Mouse (Mus musculus) hindbrain, embryonic 15.5 days (tissue): ENCODE measurements around the gene Gpx3. TPM values are rescaled to one million over a fixed set of nuclear protein-coding genes. Genes with fewer than 3 reads are reported as not detected.

Experiments
- ATAC-seq: fragments of 200-750 bp; cut with Nextera tagmentation; 2 replicates; pipeline ENCODE4 v1.8.0; 2017; ENCODE audit warnings: low read depth, moderate number of reproducible peaks, moderate TSS enrichment; ENCODE audit not compliant: low FRiP score
- H3K27ac ChIP-seq: fragments of 300-500 bp; sonication (generic); replicated peaks from 2 replicates; pipeline ENCODE4 v1.5.1; 2015; ENCODE audit warnings: mild to moderate bottlenecking, inconsistent platforms
- H3K27me3 ChIP-seq: fragments of 300-500 bp; sonication (generic); 2 replicates; pipeline ENCODE4 v1.6.1; 2015; ENCODE audit warnings: control low read depth, inconsistent platforms
- H3K36me3 ChIP-seq: fragments of 300-500 bp; sonication (generic); 2 replicates; pipeline ENCODE4 v1.6.1; 2015; ENCODE audit warnings: control low read depth, inconsistent platforms
- H3K4me1 ChIP-seq: fragments of 300-500 bp; sonication (generic); replicated peaks from 2 replicates; pipeline ENCODE4 v1.6.1; 2015; ENCODE audit warnings: control low read depth, inconsistent platforms
- H3K4me2 ChIP-seq: fragments of 300-500 bp; sonication (generic); 2 replicates; pipeline ENCODE4 v1.6.1; 2015; ENCODE audit warnings: moderate library complexity, mild to moderate bottlenecking, inconsistent platforms
- H3K4me3 ChIP-seq: fragments of 300-500 bp; sonication (generic); 2 replicates; pipeline ENCODE4 v1.5.1; 2015; ENCODE audit warnings: mild to moderate bottlenecking, inconsistent platforms
- H3K9ac ChIP-seq: fragments of 300-500 bp; sonication (generic); 2 replicates; pipeline ENCODE4 v1.6.1; 2015; ENCODE audit warnings: inconsistent platforms
- H3K9me3 ChIP-seq: fragments of 300-500 bp; sonication (generic); 2 replicates; pipeline ENCODE4 v1.6.1; 2016; ENCODE audit warnings: control low read depth, inconsistent platforms
- WGBS: fragments of 180-500 bp; shearing (Covaris S2); methylation state at CpG from one replicate; pipeline ENCODE4 v1.1.7; 2015; 5-methylcytosine and 5-hydroxymethylcytosine counted together
- polyA plus RNA-seq: library from polyadenylated mRNA; unstranded; fragments of >200 nt; fragmentation: Nextera tagmentation; extraction: Ambion mirVana; gene quantifications from 2 replicates; pipeline ENCODE4 v1.2.1, GENCODE M21; 2015

The Gpx3 gene
- polyA plus RNA-seq, 1 experiment from 2014 or later: 63.5 TPM

DNA sequence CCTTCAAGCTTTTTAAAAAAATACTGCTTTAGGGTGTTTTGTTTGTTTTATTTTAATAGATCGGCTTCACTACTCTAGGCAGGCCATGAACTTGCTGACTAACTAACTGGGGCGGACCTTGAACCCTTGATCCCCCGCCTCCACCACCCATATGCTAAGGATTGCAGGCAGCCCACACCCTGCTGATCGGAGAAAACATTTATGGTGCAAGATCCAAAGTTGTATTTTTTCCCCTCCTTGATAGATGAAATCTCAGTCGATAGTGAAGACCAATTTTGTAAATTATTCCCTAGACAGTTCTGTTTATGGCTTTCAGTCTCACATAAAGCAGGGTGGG, 35.2 kb upstream of the Gpx3 start:
- WGBS: 2% methylated on average over 5 of the region's 5 CpGs
- Histone ChIP-seq H3K36me3 (peaks cover 24% of the 10 kb centered on the region), H3K27me3 (no peaks in the 10 kb centered on the region), H3K4me3 (peak overlapping the region; percentile 87), H3K4me2 (peak overlapping the region; percentile 69), H3K9me3 (no peaks in the 10 kb centered on the region), H3K27ac (peak overlapping the region; percentile 90), H3K4me1 (peaks cover 36% of the 10 kb centered on the region), H3K9ac (peak overlapping the region; percentile 98)
- ATAC-seq: peak; percentile 40; the same call in 1 of the 2 replicates

DNA sequence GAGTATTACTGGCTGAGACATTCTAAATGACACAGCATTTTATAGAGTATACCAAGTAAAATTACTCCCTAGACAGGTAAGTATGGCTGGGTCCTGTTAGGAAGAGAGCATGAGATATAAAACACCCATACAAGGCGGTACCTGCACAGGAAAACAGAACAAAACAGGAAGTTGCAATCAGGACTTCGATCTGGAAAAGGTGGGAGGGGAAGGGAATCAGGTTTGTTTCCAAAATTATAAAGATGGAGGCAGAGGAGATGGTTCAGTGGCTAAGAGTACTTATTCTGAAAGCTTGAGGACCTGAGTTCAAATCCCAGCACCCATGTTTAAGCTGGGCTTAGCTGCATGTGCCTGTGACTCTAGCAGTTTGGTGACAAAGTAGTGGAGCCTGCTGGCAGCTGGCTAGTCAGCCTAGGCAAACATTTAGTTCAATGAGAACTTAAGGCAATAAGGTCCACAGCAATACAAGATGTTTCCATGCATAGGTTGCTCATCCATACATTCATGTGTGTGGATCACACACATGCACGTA, 34.3 kb upstream of the Gpx3 start:
- H3K36me3 ChIP-seq: peaks cover 32% of the 10 kb centered on the region
- peak overlapping the region; percentile 69 for H3K4me2 ChIP-seq
- no peaks in the 10 kb centered on the region for H3K9me3 ChIP-seq
- no peak for ATAC-seq
- peak overlapping the region; percentile 87 for H3K4me3 ChIP-seq
- H3K4me1 ChIP-seq: peaks cover 36% of the 10 kb centered on the region
- 87% methylated on average over 3 of the region's 3 CpGs for WGBS
- no peak overlapping the region for H3K9ac ChIP-seq
- no peak overlapping the region for H3K27ac ChIP-seq
- H3K27me3 ChIP-seq: no peaks in the 10 kb centered on the region

DNA sequence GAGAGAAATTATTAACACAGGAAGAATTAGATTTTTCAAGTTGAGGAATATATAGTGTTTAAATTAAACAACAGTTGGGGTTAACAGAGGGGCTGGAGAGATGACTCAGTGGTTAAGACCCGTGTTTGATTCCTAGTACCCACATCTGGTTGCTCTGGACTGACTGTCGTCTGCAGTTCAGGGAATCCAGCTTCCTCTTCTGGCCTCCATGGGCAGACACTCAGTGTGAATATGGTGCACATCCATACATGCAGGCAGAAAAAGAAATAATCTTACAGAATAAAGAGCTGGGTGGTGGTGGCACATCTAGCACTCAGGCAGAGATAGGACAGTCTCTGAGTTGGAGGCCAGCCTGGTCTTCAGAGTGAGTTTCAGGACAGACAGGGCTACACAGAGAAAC, 33.8 kb upstream of the Gpx3 start:
- peak overlapping the region; percentile 69 for H3K4me2 ChIP-seq
- peaks cover 34% of the 10 kb centered on the region for H3K36me3 ChIP-seq
- peaks cover 33% of the 10 kb centered on the region for H3K4me1 ChIP-seq
- 78% methylated on average over 2 of the region's 2 CpGs for WGBS
- no peaks in the 10 kb centered on the region for H3K27me3 ChIP-seq
- no peak overlapping the region; the same call in 1 of the 2 replicates for H3K4me3 ChIP-seq
- no peak for ATAC-seq
- H3K27ac ChIP-seq: no peak overlapping the region
- no peak overlapping the region for H3K9ac ChIP-seq
- no peaks in the 10 kb centered on the region for H3K9me3 ChIP-seq

DNA sequence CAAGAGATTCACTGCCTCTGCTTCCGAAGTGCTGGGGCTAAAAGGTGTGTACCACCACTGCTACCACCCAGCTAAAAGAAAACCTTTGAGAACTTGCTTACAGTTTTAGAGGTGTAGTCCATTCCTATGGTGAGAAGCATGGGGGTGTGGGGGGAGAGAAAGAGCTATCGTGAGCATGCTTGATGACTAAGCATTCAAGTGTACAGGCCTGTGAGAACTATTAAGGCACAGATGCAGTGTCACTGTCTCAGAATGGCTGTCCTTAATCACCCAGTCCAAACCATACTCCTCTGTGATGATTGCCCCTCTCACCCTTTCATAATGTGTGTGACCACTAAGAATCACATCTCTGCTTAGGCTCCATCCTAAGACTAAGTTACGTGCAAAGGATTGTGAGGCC, 32.9 kb upstream of the Gpx3 start:
- Histone ChIP-seq H3K27ac (no peak overlapping the region), H3K27me3 (no peaks in the 10 kb centered on the region), H3K9me3 (no peaks in the 10 kb centered on the region), H3K4me2 (0 out of 2 replicates have a peak overlapping the region, but pooled peaks have one; percentile 69), H3K36me3 (peaks cover 43% of the 10 kb centered on the region), H3K4me1 (peaks cover 33% of the 10 kb centered on the region), H3K4me3 (no peak overlapping the region), H3K9ac (no peak overlapping the region)
- no peak for ATAC-seq
- 69% methylated on average over 3 of the region's 3 CpGs for WGBS

DNA sequence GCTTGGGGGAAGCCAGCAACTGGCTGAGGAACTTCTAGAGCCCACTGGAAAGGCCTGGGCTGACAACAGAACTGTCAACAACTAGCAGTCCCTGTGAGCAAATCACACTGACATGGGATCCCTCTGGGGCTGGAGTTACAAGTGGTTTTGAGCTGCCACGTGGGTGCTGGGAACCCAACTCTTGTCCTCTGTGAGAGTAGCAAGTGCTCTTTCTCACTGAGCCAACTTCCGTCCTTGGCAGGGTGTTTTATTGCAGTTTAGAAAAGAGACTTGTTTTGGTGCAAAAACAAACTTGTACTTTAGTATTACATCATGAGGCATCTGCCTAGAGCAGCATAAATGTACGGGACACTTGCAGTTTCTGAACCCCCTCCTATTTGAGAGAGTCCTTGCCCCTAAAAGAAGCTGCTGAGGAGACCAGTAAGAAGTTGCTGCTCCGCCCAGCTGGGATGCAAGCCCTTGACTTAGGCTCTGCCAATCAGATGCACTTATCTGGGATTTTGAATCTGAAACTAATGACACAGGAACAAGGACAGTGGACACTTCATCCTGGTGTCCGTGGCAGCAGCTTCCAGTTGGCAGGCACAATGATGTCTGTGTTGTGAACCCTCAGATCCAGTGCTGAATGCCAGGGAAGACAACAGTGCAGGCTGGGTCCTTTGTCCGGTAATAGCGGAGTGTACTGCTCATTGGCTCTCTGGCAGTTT, 30.3 kb upstream of the Gpx3 start:
- no peaks in the 10 kb centered on the region for H3K27me3 ChIP-seq
- H3K27ac ChIP-seq: no peak overlapping the region
- H3K9ac ChIP-seq: no peak overlapping the region
- peaks cover 26% of the 10 kb centered on the region for H3K4me1 ChIP-seq
- peaks cover 44% of the 10 kb centered on the region for H3K36me3 ChIP-seq
- 68% methylated on average over 7 of the region's 7 CpGs for WGBS
- no peak overlapping the region for H3K4me3 ChIP-seq
- peak; percentile 31; the same call in 1 of the 2 replicates for ATAC-seq
- H3K9me3 ChIP-seq: no peaks in the 10 kb centered on the region
- H3K4me2 ChIP-seq: no peak overlapping the region

DNA sequence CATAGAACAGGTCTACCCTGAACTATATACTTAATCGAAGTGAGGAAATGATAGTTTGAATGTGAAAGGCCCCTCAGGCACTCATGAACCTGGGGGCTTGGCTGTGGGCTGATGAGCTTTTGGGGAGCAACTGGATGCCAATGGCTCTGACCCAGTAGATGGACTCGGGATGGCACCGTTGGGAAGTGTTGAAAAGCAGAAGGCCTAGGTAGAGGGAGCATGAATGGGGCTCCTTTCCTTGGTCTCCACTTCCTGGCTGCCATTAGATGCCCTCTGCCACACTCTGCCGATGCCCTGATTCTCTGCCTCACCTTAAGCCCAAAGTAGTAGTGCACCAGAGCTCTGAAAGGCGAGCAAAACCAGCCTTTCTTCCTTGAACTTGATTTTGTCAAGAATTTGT, 26.2 kb upstream of the Gpx3 start:
- Histone ChIP-seq H3K4me1 (0 out of 2 replicates have a peak, but pooled peaks cover 3% of the 10 kb centered on the region), H3K36me3 (peaks cover 31% of the 10 kb centered on the region), H3K9me3 (no peaks in the 10 kb centered on the region), H3K27ac (no peak overlapping the region), H3K9ac (no peak overlapping the region), H3K4me2 (no peak overlapping the region), H3K27me3 (no peaks in the 10 kb centered on the region), H3K4me3 (no peak overlapping the region)
- WGBS: 95% methylated on average over 5 of the region's 5 CpGs
- ATAC-seq: no peak

DNA sequence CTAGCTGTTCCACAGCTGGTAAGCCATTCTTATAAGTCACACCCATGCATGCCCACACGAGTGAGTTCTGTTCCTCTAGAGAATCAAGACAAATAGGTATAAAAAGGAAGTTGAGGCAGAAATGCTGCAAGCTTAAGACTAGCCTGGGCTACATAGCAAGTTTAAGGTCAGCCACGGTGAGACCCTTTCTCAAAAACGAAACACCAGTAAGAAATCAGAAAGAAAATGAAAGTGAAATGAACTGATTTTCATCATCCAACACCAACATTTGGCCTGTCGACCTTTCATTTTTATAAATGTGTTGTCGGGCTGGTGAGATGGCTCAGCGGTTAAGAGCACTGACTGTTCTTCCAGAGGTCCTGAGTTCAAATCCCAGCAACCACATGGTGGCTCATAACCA, 23.4 kb upstream of the Gpx3 start:
- Histone ChIP-seq H3K9me3 (no peaks in the 10 kb centered on the region), H3K27me3 (0 out of 2 replicates have a peak, but pooled peaks cover 3% of the 10 kb centered on the region), H3K4me2 (no peak overlapping the region), H3K4me1 (0 out of 2 replicates have a peak, but pooled peaks cover 6% of the 10 kb centered on the region), H3K27ac (no peak overlapping the region), H3K4me3 (no peak overlapping the region), H3K9ac (no peak overlapping the region), H3K36me3 (peaks cover 6% of the 10 kb centered on the region)
- no peak for ATAC-seq
- WGBS: 80% methylated on average over 6 of the region's 6 CpGs

DNA sequence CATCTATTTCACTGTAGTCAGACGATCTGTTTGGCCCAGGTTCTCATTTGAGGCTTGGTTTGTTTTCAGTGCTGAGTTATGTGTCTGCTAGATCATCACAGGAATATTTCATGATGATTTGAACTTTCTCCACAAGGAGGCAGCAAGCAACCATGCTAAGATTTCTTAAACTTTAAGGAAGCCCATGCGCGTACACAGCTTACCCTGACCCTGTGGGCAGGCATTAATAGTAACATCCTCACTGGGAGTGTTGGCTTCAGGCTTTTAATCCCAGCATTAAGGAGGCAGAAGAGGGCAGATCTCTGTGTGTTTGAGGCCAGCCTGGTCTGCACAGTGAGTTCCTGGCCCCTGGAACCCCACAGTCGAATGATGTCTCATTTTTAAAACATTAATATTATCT, 22.8 kb upstream of the Gpx3 start:
- H3K9me3 ChIP-seq: no peaks in the 10 kb centered on the region
- peak; percentile 69 for ATAC-seq

DNA sequence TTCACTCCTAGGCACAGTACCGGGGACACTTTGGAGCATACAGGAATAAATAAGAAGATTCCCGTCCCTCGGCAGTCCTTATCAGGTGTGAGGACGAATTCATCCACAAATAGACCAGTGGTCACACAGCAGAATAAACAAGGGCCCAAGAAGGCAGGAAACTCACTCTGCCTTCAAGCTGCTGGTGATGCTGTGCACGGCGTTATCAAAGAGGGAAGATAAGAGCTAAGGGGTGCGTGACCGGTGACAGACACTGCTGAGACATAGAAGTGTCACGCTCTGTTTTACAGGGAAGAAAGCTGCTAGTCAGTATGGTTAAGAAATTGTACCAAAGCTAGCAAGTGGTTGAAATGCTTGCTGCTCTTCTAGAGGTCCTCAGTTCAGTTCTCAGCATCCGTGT, 22.3 kb upstream of the Gpx3 start:
- Histone ChIP-seq H3K4me2 (no peak overlapping the region), H3K9ac (no peak overlapping the region), H3K36me3 (no peaks in the 10 kb centered on the region), H3K4me3 (no peak overlapping the region), H3K27me3 (0 out of 2 replicates have a peak, but pooled peaks cover 3% of the 10 kb centered on the region), H3K4me1 (0 out of 2 replicates have a peak, but pooled peaks cover 6% of the 10 kb centered on the region), H3K27ac (no peak overlapping the region), H3K9me3 (no peaks in the 10 kb centered on the region)
- ATAC-seq: no peak
- 81% methylated on average over 10 of the region's 10 CpGs for WGBS

More for the DNA sequence above, 22.8 kb upstream of the Gpx3 start:
- Histone ChIP-seq H3K4me2 (no peak overlapping the region), H3K4me1 (0 out of 2 replicates have a peak, but pooled peaks cover 6% of the 10 kb centered on the region), H3K27ac (no peak overlapping the region), H3K36me3 (peaks cover under 1% of the 10 kb centered on the region; the same call in 1 of the 2 replicates), H3K27me3 (0 out of 2 replicates have a peak, but pooled peaks cover 3% of the 10 kb centered on the region), H3K9ac (no peak overlapping the region), H3K4me3 (no peak overlapping the region)
- 34% methylated on average over 4 of the region's 4 CpGs for WGBS

DNA sequence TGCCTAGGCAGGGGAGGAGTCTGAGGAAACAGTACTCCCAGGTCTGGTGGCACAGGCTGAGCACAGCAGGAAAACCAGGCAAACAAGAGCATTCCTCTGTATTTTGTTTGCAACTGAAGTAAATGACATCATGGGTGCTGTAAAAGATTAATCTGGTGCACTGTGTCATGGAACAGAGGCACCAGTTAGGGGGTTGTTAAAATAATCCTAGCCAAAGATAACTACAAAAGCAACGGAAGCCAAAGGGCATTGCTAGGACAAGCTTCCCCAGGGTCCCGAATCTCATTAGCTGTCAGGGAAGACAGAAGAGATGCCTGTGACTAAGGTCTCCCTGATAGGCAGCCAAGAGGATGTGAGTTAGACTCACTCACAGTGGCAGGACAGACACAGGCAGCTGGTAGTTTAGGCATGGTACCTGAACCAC, 21.2 kb upstream of the Gpx3 start:
- Histone ChIP-seq H3K27me3 (0 out of 2 replicates have a peak, but pooled peaks cover 3% of the 10 kb centered on the region), H3K9ac (no peak overlapping the region), H3K4me1 (0 out of 2 replicates have a peak, but pooled peaks cover 6% of the 10 kb centered on the region), H3K4me2 (no peak overlapping the region), H3K4me3 (no peak overlapping the region), H3K36me3 (no peaks in the 10 kb centered on the region), H3K27ac (no peak overlapping the region), H3K9me3 (no peaks in the 10 kb centered on the region)
- 4% methylated on average over 2 of the region's 2 CpGs for WGBS
- ATAC-seq: no peak

DNA sequence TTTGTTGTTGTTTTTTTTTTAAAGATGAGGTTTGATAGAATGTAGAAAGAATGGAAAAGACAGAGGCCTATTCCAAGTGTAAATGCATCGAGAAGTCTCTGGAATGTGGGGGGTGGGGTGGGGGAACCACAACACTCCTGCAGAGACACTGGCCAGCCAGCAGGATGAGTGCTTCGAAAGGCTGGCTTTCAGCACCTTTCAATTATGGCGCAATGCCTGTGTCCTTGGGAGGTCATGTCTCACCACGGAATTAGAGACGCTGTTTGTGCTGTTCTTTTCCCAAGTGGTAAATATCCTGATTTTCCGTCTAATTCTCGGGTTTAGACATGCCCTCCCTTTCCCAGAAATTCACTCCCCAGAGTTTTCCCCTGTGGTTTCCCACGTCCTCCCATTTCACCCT, 19.6 kb upstream of the Gpx3 start:
- WGBS: 38% methylated on average over 8 of the region's 8 CpGs
- 0 out of 2 replicates have a peak, but pooled peaks cover 6% of the 10 kb centered on the region for H3K4me1 ChIP-seq
- no peaks in the 10 kb centered on the region for H3K36me3 ChIP-seq
- no peak overlapping the region for H3K4me3 ChIP-seq
- no peaks in the 10 kb centered on the region for H3K9me3 ChIP-seq
- H3K27ac ChIP-seq: no peak overlapping the region
- no peak overlapping the region for H3K4me2 ChIP-seq
- H3K9ac ChIP-seq: no peak overlapping the region
- H3K27me3 ChIP-seq: 0 out of 2 replicates have a peak, but pooled peaks cover 3% of the 10 kb centered on the region
- ATAC-seq: no peak

DNA sequence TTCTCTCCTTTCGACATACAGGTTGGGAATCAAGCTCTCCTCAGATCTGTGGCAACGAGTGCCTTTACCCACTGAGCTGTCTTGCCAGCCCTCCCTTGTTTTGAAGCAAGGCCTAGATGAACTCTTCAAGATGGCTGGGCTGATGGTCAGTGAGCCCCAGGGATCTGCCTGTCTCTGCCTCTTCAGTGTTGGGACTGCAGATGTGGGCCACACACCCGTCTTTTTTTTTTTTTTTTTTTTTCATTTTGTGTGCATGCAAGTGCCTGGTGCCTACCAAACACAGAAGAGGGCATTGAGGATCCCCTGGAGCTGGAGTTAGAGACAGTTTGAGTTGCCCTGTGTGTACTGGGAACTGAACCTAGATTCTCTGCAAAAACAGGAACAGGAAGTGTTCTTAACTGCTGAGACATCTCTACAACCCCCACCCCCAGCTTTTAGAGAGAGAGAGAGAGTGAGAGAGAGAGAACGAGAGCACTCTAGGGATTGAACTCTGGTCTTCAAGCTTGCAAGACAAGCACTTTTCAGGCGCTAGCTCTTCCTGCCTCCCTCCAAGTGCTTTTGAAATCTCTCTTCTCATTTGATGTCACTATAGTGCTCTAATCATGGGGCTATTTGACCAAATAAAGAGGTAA, 17.9 kb upstream of the Gpx3 start:
- no peak for ATAC-seq
- H3K27ac ChIP-seq: no peak overlapping the region
- H3K9me3 ChIP-seq: no peaks in the 10 kb centered on the region
- no peak overlapping the region for H3K4me2 ChIP-seq
- H3K36me3 ChIP-seq: no peaks in the 10 kb centered on the region
- 0 out of 2 replicates have a peak, but pooled peaks cover 6% of the 10 kb centered on the region for H3K4me1 ChIP-seq
- 0 out of 2 replicates have a peak, but pooled peaks cover 3% of the 10 kb centered on the region for H3K27me3 ChIP-seq
- H3K4me3 ChIP-seq: no peak overlapping the region
- no peak overlapping the region for H3K9ac ChIP-seq
- 86% methylated on average over 5 of the region's 5 CpGs for WGBS
